ENCODE assay signal across 9 mouse cellular contexts in genomic region chr12:111653434-111653833, GRCm38 (mm10). TPM values are rescaled to one million over a fixed set of nuclear protein-coding genes. Genes with fewer than 3 reads are reported as not detected.
DNase-seq lines count a peak whose midpoint lies in the region; ATAC-seq and TF ChIP-seq lines count a peak whose summit lies in the region.
"Had no signal": no experiment of that assay in that cellular context is flagged by ENCODE, and none has a peak within 500 bp of the region (broad histone marks: within the 10 kb centered on the region; RNA-seq: fewer than 3 reads in every experiment).

No protein-coding gene starts in this region.

- peak; percentile 63 for DNase-seq in midbrain, embryonic 10.5 days (ENCODE audit: low spot score)
- DNase-seq in heart, postnatal 4 days: peak; percentile 80
- DNase-seq in left cerebral cortex, adult 2 months (ENCODE audit: extremely low spot score in 1 of 2, low spot score in 2 of 2): peak; percentile 76 to 81
- peak; percentile 71 for DNase-seq in stomach, postnatal 0 days (ENCODE audit: low spot score)

- peak overlapping the region; percentile 63 for H3K27ac ChIP-seq in midbrain, embryonic 10.5 days (replicated peaks)
- no peak overlapping the region for H3K27ac ChIP-seq in midbrain, embryonic 13.5 days
- no peak overlapping the region for H3K27ac ChIP-seq in bone marrow macrophage, adult 2 months (ENCODE audit: insufficient read depth, low read depth, low read length)
- H3K27ac ChIP-seq in left cerebral cortex, adult 2 months: peak overlapping the region; percentile 85
- H3K27ac ChIP-seq in midbrain, embryonic 12.5 days (replicated peaks): no peak overlapping the region
- H3K27ac ChIP-seq in stomach, postnatal 0 days (replicated peaks): no peak overlapping the region

- no peak for ATAC-seq in midbrain, embryonic 13.5 days
- ATAC-seq in erythroblast, adult 5-6 weeks (replicated peaks; ENCODE audit: low FRiP score, poor library complexity, severe bottlenecking): peak; percentile 79
- peak; percentile 58 for ATAC-seq in midbrain, embryonic 12.5 days (ENCODE audit: low FRiP score, low read depth)
- ATAC-seq in stomach, postnatal 0 days (ENCODE audit: low FRiP score, low TSS enrichment): peak; percentile 69; the same call in 1 of the 2 replicates

- 0 out of 2 replicates have a peak, but pooled peaks cover 5% of the 10 kb centered on the region for H3K4me1 ChIP-seq in midbrain, embryonic 10.5 days
- H3K4me1 ChIP-seq in midbrain, embryonic 13.5 days (replicated peaks): peaks cover 3% of the 10 kb centered on the region; the same call in 1 of the 2 replicates
- no peaks in the 10 kb centered on the region for H3K4me1 ChIP-seq in bone marrow macrophage, adult 2 months (ENCODE audit: control insufficient read depth, insufficient read depth, low read length)
- peaks cover 4% of the 10 kb centered on the region for H3K4me1 ChIP-seq in midbrain, embryonic 12.5 days
- no peaks in the 10 kb centered on the region for H3K4me1 ChIP-seq in stomach, postnatal 0 days (replicated peaks; ENCODE audit: control insufficient read depth, insufficient read depth)
- H3K4me1 ChIP-seq: embryonic facial prominence, embryonic 12.5 days had no signal

- intact Hi-C loops in left cerebral cortex, adult 2 months (cut with DNase I): loop anchor here (1.0 kb wide), 2 partner anchors 43 to 79 kb away; no protein-coding TSS in a partner anchor

- H3K4me2 ChIP-seq in midbrain, embryonic 13.5 days (replicated peaks): no peak overlapping the region
- no peak overlapping the region for H3K4me2 ChIP-seq in midbrain, embryonic 12.5 days (replicated peaks)
- H3K4me2 ChIP-seq in stomach, postnatal 0 days (replicated peaks; ENCODE audit: low read depth): no peak overlapping the region
- H3K4me2 ChIP-seq: embryonic facial prominence, embryonic 12.5 days had no signal

- H3K36me3 ChIP-seq in midbrain, embryonic 10.5 days: peaks cover 90% of the 10 kb centered on the region
- H3K36me3 ChIP-seq in midbrain, embryonic 13.5 days: peaks cover 71% of the 10 kb centered on the region
- H3K36me3 ChIP-seq in midbrain, embryonic 12.5 days: peaks cover 68% of the 10 kb centered on the region
- peaks cover 17% of the 10 kb centered on the region for H3K36me3 ChIP-seq in stomach, postnatal 0 days (ENCODE audit: control insufficient read depth, insufficient read depth, low read length)

- WGBS in midbrain, embryonic 10.5 days: 49% methylated on average over 3 of the region's 3 CpGs
- WGBS in midbrain, embryonic 13.5 days: 29% methylated on average over 3 of the region's 3 CpGs
- WGBS in midbrain, embryonic 12.5 days: 38% methylated on average over 3 of the region's 3 CpGs
- WGBS in stomach, postnatal 0 days: 17% methylated on average over 3 of the region's 3 CpGs

- H3K4me3 ChIP-seq in midbrain, embryonic 10.5 days: no peak overlapping the region
- H3K4me3 ChIP-seq in midbrain, embryonic 13.5 days (replicated peaks): no peak overlapping the region
- H3K4me3 ChIP-seq in bone marrow macrophage, adult 2 months (ENCODE audit: insufficient read depth, low read length): no peak overlapping the region
- H3K4me3 ChIP-seq in left cerebral cortex, adult 2 months: no peak overlapping the region
- H3K4me3 ChIP-seq in midbrain, embryonic 12.5 days: no peak overlapping the region
- no peak overlapping the region for H3K4me3 ChIP-seq in stomach, postnatal 0 days (ENCODE audit: low read depth, low read length)
- H3K4me3 ChIP-seq: embryonic facial prominence, embryonic 12.5 days had no signal

- no peak for TF ChIP-seq EP300 in stomach, postnatal 0 days (optimal IDR thresholded peaks at IDR 0.05)

- H3K9ac ChIP-seq in midbrain, embryonic 13.5 days (replicated peaks): no peak overlapping the region
- no peak overlapping the region for H3K9ac ChIP-seq in midbrain, embryonic 12.5 days (replicated peaks)
- H3K9ac ChIP-seq in stomach, postnatal 0 days (ENCODE audit: low read length): no peak overlapping the region
- H3K9ac ChIP-seq: embryonic facial prominence, embryonic 12.5 days had no signal

- no peak for TF ChIP-seq POLR2A in bone marrow macrophage, adult 2 months (IDR thresholded peaks at IDR 0.05; ENCODE audit: borderline replicate concordance, low read depth, low read length)

- H3K27me3 ChIP-seq in midbrain, embryonic 10.5 days (ENCODE audit: low read depth, poor library complexity, severe bottlenecking): no peaks in the 10 kb centered on the region
- H3K27me3 ChIP-seq in midbrain, embryonic 13.5 days: no peaks in the 10 kb centered on the region
- H3K27me3 ChIP-seq in midbrain, embryonic 12.5 days: no peaks in the 10 kb centered on the region
- H3K27me3 ChIP-seq in stomach, postnatal 0 days (ENCODE audit: control insufficient read depth, insufficient read depth, low read length): no peaks in the 10 kb centered on the region
- H3K27me3 ChIP-seq: embryonic facial prominence, embryonic 12.5 days had no signal

- no peaks in the 10 kb centered on the region for H3K9me3 ChIP-seq in midbrain, embryonic 10.5 days (replicated peaks)
- H3K9me3 ChIP-seq in midbrain, embryonic 13.5 days: no peaks in the 10 kb centered on the region
- no peaks in the 10 kb centered on the region for H3K9me3 ChIP-seq in midbrain, embryonic 12.5 days
- no peaks in the 10 kb centered on the region for H3K9me3 ChIP-seq in stomach, postnatal 0 days (ENCODE audit: control insufficient read depth, low read length)
- H3K9me3 ChIP-seq: embryonic facial prominence, embryonic 12.5 days had no signal

- peak; percentile 74 for TF ChIP-seq CTCF in bone marrow macrophage, adult 2 months (IDR thresholded peaks at IDR 0.05; ENCODE audit: low read depth, low read length)
- TF ChIP-seq CTCF in left cerebral cortex, adult 2 months (IDR thresholded peaks at IDR 0.05): peak; percentile 94
- peak; percentile 94 for TF ChIP-seq CTCF in stomach, postnatal 0 days (IDR thresholded peaks at IDR 0.05; ENCODE audit: low read depth)

RNA-seq across cellular contexts. Expression of gene Ckb, which starts 18.7 kb away (rescaled TPM):
- 2,837 and 3,349 TPM in 2 replicates for polyA plus RNA-seq in midbrain, embryonic 10.5 days (2016; fragmentation: Nextera tagmentation; extraction: Ambion mirVana)
- polyA plus RNA-seq in midbrain, embryonic 13.5 days (2015; fragmentation: Nextera tagmentation; extraction: Ambion mirVana): 1,952 and 2,005 TPM in 2 replicates
- polyA plus RNA-seq in bone marrow macrophage, adult 2 months (2012; ENCODE audit: insufficient read depth, insufficient read length, missing spikeins): 388 and 396 TPM in 2 replicates
- 6.9 and 9.4 TPM in 2 replicates for total RNA-seq in erythroblast, adult 5-6 weeks (2015; ENCODE audit: low replicate concordance)
- 3.2 and 8.5 TPM in 2 replicates for total RNA-seq in erythroblast, adult 5-6 weeks (2017; ENCODE audit: low replicate concordance)
- total RNA-seq in heart, postnatal 4 days (2021): 100 to 1,000 TPM; 165 to 181 TPM
- total RNA-seq in left cerebral cortex, adult 2 months (2021): 1,000 to 10,000 TPM; 1,837 to 1,872 TPM
- 2,376 and 2,635 TPM in 2 replicates for polyA plus RNA-seq in midbrain, embryonic 12.5 days (2016; fragmentation: Nextera tagmentation; extraction: Ambion mirVana)
- polyA plus RNA-seq in stomach, postnatal 0 days (2015; fragmentation: Nextera tagmentation; extraction: Ambion mirVana): 532 and 573 TPM in 2 replicates

RNA-seq across cellular contexts. Expression of gene Trmt61a, which starts 24.5 kb away (rescaled TPM):
- polyA plus RNA-seq in midbrain, embryonic 10.5 days (2016; fragmentation: Nextera tagmentation; extraction: Ambion mirVana): 18.4 and 18.7 TPM in 2 replicates
- polyA plus RNA-seq in midbrain, embryonic 13.5 days (2015; fragmentation: Nextera tagmentation; extraction: Ambion mirVana): 9.0 and 9.4 TPM in 2 replicates
- 1.2 and 2.4 TPM in 2 replicates for polyA plus RNA-seq in bone marrow macrophage, adult 2 months (2012; ENCODE audit: insufficient read depth, insufficient read length, missing spikeins)
- total RNA-seq in erythroblast, adult 5-6 weeks (2015; ENCODE audit: low replicate concordance): 3.1 and 5.6 TPM in 2 replicates
- 0.84 and 3.7 TPM in 2 replicates for total RNA-seq in erythroblast, adult 5-6 weeks (2017; ENCODE audit: low replicate concordance)
- 1 to 10 TPM; 9.4 to 9.8 TPM for total RNA-seq in heart, postnatal 4 days (2021)
- total RNA-seq in left cerebral cortex, adult 2 months (2021): 10 to 100 TPM; 18.9 to 20.2 TPM
- 11.8 and 13.2 TPM in 2 replicates for polyA plus RNA-seq in midbrain, embryonic 12.5 days (2016; fragmentation: Nextera tagmentation; extraction: Ambion mirVana)
- polyA plus RNA-seq in stomach, postnatal 0 days (2015; fragmentation: Nextera tagmentation; extraction: Ambion mirVana): 7.4 and 8.5 TPM in 2 replicates

RNA-seq across cellular contexts. Expression of gene Bag5, which starts 59.6 kb away (rescaled TPM):
- 57.2 and 62.0 TPM in 2 replicates for polyA plus RNA-seq in midbrain, embryonic 10.5 days (2016; fragmentation: Nextera tagmentation; extraction: Ambion mirVana)
- polyA plus RNA-seq in midbrain, embryonic 13.5 days (2015; fragmentation: Nextera tagmentation; extraction: Ambion mirVana): 63.9 and 68.2 TPM in 2 replicates
- polyA plus RNA-seq in bone marrow macrophage, adult 2 months (2012; ENCODE audit: insufficient read depth, insufficient read length, missing spikeins): 15.1 and 18.1 TPM in 2 replicates
- 5.4 and 6.1 TPM in 2 replicates for total RNA-seq in erythroblast, adult 5-6 weeks (2015; ENCODE audit: low replicate concordance)
- 5.8 and 7.2 TPM in 2 replicates for total RNA-seq in erythroblast, adult 5-6 weeks (2017; ENCODE audit: low replicate concordance)
- total RNA-seq in heart, postnatal 4 days (2021): 10 to 100 TPM; 29.3 to 32.6 TPM
- 10 to 100 TPM; 60.9 to 61.8 TPM for total RNA-seq in left cerebral cortex, adult 2 months (2021)
- polyA plus RNA-seq in midbrain, embryonic 12.5 days (2016; fragmentation: Nextera tagmentation; extraction: Ambion mirVana): 62.0 and 64.0 TPM in 2 replicates
- polyA plus RNA-seq in stomach, postnatal 0 days (2015; fragmentation: Nextera tagmentation; extraction: Ambion mirVana): 34.9 and 36.9 TPM in 2 replicates

RNA-seq across cellular contexts. Expression of gene Apopt1, which starts 59.6 kb away (rescaled TPM):
- 59.8 and 59.9 TPM in 2 replicates for polyA plus RNA-seq in midbrain, embryonic 10.5 days (2016; fragmentation: Nextera tagmentation; extraction: Ambion mirVana)
- polyA plus RNA-seq in midbrain, embryonic 13.5 days (2015; fragmentation: Nextera tagmentation; extraction: Ambion mirVana): 59.5 and 59.6 TPM in 2 replicates
- 34.5 and 38.7 TPM in 2 replicates for polyA plus RNA-seq in bone marrow macrophage, adult 2 months (2012; ENCODE audit: insufficient read depth, insufficient read length, missing spikeins)
- total RNA-seq in erythroblast, adult 5-6 weeks (2015; ENCODE audit: low replicate concordance): 10.6 and 13.4 TPM in 2 replicates
- 5.8 and 11.0 TPM in 2 replicates for total RNA-seq in erythroblast, adult 5-6 weeks (2017; ENCODE audit: low replicate concordance)
- total RNA-seq in heart, postnatal 4 days (2021): 10 to 100 TPM; 40.0 to 42.1 TPM
- 10 to 100 TPM; 36.2 to 38.8 TPM for total RNA-seq in left cerebral cortex, adult 2 months (2021)
- 52.3 and 57.8 TPM in 2 replicates for polyA plus RNA-seq in midbrain, embryonic 12.5 days (2016; fragmentation: Nextera tagmentation; extraction: Ambion mirVana)
- polyA plus RNA-seq in stomach, postnatal 0 days (2015; fragmentation: Nextera tagmentation; extraction: Ambion mirVana): 41.8 and 42.8 TPM in 2 replicates

Comparison
In these comparisons a context has a peak if more than half of its experiments do, and no peak if none do; other contexts are left out.
1. H3K27ac ChIP-seq: peak in midbrain, embryonic 10.5 days (single experiment) and left cerebral cortex, adult 2 months (single experiment); none in midbrain, embryonic 13.5 days (single experiment), bone marrow macrophage, adult 2 months (single experiment), midbrain, embryonic 12.5 days (single experiment) and stomach, postnatal 0 days (single experiment).
2. Peak in every context shown above with its lines, with median percentiles within 50 percentile points of each other: DNase-seq and CTCF ChIP-seq.